Mouse (Mus musculus): ENCODE results near the gene Lsm14b.

The Lsm14b gene

DNA sequence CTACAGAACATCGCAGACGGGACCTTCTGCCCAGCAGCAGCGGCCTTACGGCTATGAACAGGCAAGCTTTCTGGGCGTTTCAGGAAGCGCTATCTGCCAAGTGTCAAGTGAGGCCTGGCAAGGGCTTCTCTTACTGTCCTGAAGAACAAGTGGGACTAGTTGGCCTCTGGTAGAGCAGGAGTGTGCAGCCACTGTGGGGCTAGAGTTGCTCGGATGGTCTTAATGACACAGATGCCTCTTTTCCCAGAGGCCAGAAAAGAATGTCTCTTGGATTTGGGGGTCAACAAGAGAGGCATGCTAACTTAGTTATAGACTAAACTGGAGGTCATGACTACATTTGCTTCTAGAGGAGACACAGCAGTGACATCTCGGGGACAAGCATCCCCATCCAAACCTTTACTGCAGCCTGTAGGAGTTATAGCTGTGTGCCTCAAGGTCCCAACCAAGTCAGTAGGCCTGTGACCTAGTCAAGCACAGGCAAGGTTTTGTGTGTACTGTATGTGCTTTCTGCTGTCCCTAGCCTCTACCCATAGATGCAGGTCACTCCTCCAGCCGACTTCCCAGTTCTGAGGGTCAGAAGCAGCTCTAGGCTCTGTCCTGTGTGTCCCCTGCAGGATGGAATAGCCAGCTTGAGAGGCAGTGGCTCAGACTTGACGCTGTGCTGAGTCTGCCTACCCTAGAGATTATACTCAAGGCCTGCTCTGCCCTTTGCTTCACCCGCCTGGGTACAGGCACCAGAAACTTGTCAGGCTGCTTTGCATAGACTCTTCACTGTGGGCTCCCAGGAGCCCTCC, 38.7 kb downstream of the Lsm14b start:
- DNase-seq (ENCODE audit: low spot score), result no peak

GRCm38 (mm10) chr2:180069770-180070480, 45.1 kb downstream of the Lsm14b start:
- DNase-seq (ENCODE audit: low spot score), result no peak

DNA sequence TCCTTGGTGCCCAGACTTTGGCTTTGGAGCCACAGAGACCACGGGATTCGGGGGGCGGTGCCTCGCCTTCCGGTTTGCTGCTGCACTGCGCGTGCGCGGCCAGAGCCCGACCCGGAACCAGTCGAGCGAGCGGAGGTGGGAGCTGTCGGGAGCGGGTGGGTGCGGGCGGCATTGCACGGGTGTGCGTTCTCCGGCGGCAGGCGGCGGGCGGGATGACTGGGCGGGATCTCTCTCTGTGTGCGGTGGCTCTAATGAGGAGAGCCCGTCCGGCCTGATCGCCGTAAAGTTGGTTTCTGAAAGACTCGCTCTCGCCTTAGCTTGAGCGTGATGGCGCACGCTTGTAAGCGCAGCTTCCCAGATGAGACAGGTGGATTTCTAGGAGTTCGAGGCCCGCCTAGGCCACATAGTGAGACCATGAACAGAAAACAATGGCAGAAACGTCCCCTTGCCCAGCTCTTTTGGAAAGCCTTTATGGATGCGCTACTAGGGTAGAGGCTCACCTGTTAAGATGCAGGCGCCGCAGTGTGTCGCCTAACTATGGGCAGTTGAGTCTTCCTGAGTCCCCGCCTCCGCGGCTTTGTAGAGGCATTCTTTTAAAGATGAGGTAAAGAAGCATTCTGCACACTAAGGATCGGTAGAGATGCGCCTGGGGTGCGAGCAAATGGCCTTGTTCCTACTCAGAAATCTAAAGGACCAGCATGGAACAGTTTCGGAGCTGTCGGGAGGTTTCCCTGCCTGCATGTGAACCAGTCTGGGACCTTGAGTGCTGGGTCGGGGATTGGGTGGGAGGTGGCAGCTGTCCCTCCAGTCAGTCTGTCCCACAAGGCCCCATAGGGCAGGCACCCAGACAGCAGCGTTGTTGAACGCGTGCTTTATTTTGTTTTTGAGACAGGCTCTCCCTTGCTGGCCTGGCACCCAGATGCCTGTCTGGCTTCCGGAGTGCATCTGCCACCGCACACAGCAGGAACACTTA, 46.0 kb downstream of the Lsm14b start, which contains the start of gene Mtg2:
Mtg2 (plus strand) TSS at position 108 of the 973 bp plus-strand sequence.
- peak; percentile 95 for DNase-seq (ENCODE audit: low spot score)

DNA sequence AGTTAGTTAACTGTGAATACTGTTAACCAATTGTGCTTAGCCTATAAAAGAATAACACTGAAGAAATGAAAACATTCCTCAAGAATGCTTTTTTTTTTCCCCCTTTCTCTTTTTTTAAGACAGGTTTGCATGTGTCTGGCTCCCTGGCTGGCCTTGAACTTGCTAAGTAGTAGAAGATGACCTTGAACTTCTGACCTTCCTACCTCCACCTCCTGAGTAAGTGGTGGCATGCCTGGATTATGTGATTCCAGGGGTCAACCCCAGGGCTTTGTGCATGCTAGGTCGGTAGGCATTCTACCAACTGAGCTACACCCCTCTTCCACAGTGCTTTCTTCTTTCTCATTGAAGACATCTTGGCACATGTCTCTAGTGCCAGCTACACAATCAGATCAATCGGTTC, 46.9 kb downstream of the Lsm14b start:
- DNase-seq (ENCODE audit: low spot score), result no peak

DNA sequence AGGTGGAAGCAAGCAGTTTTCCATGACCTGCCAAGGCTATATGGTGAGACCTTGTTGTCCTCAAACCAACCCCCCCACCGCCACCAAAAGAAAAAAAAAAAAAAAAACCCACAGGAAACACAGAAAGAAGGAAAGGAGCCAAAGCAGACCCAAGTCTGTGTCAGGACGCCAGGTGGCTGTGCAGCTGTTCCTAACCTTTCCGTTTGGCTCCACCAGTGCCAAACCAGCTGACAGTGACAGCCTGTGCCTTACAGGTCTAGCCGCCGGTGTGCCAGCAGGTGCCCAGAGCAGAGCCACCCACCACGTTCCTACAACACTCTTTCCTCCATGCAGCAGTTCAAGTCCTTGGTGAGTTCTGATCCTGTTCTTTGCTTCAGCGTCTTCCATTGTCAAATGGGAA, 48.1 kb downstream of the Lsm14b start:
- no peak for DNase-seq (ENCODE audit: low spot score)

GRCm38 (mm10) chr2:180077622-180078021, 52.8 kb downstream of the Lsm14b start:
- DNase-seq (ENCODE audit: low spot score), result no peak

DNA sequence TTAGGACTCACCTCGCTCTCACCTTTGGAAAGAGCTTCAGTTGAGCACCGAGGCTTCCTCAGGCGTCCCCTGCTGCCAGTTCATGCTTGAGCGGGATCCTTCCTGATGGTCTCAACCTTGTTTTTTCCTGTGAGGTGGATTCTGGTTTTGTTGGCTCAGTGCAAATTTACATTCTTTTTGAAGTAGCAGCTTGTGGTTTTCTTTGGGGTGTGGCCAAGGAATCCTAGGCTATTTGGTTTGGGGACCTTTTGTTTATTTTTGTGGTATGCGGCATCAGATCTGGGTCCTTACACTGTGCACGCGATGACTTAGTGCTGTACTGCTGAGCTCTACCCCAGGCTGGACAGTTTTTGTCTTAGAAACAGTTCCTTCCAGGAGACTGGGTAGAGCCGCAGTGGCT, 55.9 kb downstream of the Lsm14b start:
- DNase-seq (ENCODE audit: low spot score), result peak; percentile 48

DNA sequence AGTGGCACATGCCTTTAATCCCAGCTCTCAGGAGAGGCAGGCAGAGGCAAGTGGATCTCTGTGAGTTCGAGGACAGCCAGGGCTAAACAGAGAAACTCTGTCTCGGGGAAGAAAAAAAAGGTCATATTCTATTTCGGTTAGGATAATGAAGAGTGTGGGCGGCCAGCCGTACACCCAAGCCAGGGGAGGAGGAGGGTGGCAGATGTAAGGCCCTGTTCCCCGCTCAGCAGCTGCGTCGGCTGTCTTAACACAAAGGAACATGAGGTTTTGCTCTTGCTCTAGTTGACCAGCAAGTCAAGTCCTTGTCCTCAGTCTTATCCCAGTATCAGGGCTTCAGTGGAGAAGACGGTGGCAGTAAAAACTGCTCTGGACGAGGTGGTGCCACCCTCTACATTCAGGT, 58.3 kb downstream of the Lsm14b start:
- no peak for DNase-seq (ENCODE audit: low spot score)

DNA sequence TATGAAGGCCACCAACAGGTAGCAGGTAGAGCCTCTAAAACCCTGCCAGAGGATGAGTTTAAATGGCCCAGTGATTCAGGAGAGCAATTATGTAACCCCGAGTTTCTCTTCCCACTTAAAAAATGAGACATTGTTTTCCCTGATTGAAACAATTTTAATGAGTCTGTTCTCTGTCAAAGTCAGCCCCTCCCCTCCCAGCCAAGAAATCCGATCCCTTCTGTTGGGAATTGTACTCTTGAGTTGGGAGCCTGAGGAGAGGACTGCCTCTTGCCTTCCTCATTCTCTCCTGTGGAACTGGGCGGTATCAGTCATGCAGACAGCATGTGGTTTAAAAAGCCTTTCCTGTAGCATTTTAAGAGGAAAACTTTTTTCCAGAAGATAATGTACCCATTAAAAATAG, 59.8 kb downstream of the Lsm14b start:
- no peak for DNase-seq (ENCODE audit: low spot score)

Measured in lung, postnatal 25 days (tissue).